Mouse (Mus musculus) granulocyte monocyte progenitor cell, adult 5-6 weeks (primary cell): ENCODE measurements around the gene Tnks2. TPM values are rescaled to one million over a fixed set of nuclear protein-coding genes. Genes with fewer than 3 reads are reported as not detected.
A peak's percentile ranks its signal among the peaks of the same experiment; 100 is the strongest.

Experiments used
- ATAC-seq: replicated peaks from 2 replicates; pipeline ENCODE4 v1.8.0; 2016; ENCODE audit warnings: mild to moderate bottlenecking, moderate TSS enrichment, inconsistent platforms; ENCODE audit not compliant: poor library complexity, severe bottlenecking
- total RNA-seq, 2 experiments: library from RNA; stranded (forward) in 1 of 2; stranded (reverse) in 1 of 2; fragments of 200-712, 200-1000 nt in 1 of 2; fragments of >200 nt in 1 of 2; fragmentation: Nextera tagmentation in 1 of 2; gene quantifications; 2 replicates each; pipeline ENCODE4 v1.2.3; 2014 to 2017

Tnks2 gene
- total RNA-seq, 2 experiments from 2014 or later = 55.1 to 60.6 TPM

GRCm38 (mm10) chr19:36886316-36886715 lies 52.3 kb downstream of the Tnks2 start:
- no peak for ATAC-seq

GRCm38 (mm10) chr19:36887706-36888105 lies 53.7 kb downstream of the Tnks2 start:
- no peak for ATAC-seq

- no peak for ATAC-seq
Observed at GRCm38 (mm10) chr19:36891746-36892145, 57.7 kb downstream of the Tnks2 start.

- no peak for ATAC-seq
Observed at GRCm38 (mm10) chr19:36896791-36897569, 62.9 kb downstream of the Tnks2 start.

GRCm38 (mm10) chr19:36897778-36898177 lies 63.7 kb downstream of the Tnks2 start:
- ATAC-seq = no peak

- ATAC-seq = no peak
Observed at GRCm38 (mm10) chr19:36903377-36903776, 69.3 kb downstream of the Tnks2 start.

- ATAC-seq = peak; percentile 68
Observed at GRCm38 (mm10) chr19:36904211-36905007, 70.4 kb downstream of the Tnks2 start.

GRCm38 (mm10) chr19:36909150-36909549 lies 75.1 kb downstream of the Tnks2 start:
- no peak for ATAC-seq

GRCm38 (mm10) chr19:36909676-36910292 lies 75.8 kb downstream of the Tnks2 start:
- peak; percentile 60 for ATAC-seq

- ATAC-seq = no peak
Observed at GRCm38 (mm10) chr19:36910424-36911045, 76.5 kb downstream of the Tnks2 start.

GRCm38 (mm10) chr19:36913064-36913463 lies 79.0 kb downstream of the Tnks2 start:
- no peak for ATAC-seq

GRCm38 (mm10) chr19:36916206-36916605 lies 82.2 kb downstream of the Tnks2 start:
- no peak for ATAC-seq

- no peak for ATAC-seq
Observed at GRCm38 (mm10) chr19:36916876-36917389, 82.9 kb downstream of the Tnks2 start.

- ATAC-seq = peak; percentile 79
Observed at GRCm38 (mm10) chr19:36918441-36919301, 84.6 kb downstream of the Tnks2 start.

- ATAC-seq = peak; percentile 40
Observed at GRCm38 (mm10) chr19:36919466-36919865, 85.4 kb downstream of the Tnks2 start, which contains the start of gene Fgfbp3. Gene Fgfbp3 (minus strand): TSS chr19:36919615.

- ATAC-seq = no peak
Observed at GRCm38 (mm10) chr19:36922015-36922414, 88.0 kb downstream of the Tnks2 start.

GRCm38 (mm10) chr19:36922936-36923335 lies 88.9 kb downstream of the Tnks2 start:
- ATAC-seq = no peak

GRCm38 (mm10) chr19:36925671-36926552 lies 91.9 kb downstream of the Tnks2 start, which contains the start of gene Btaf1:
Gene Btaf1 (plus strand): TSS chr19:36926079.
- peak; percentile 72 for ATAC-seq
